Mouse (Mus musculus) effector memory CD4-positive, alpha-beta T cell, adult 7 months (primary cell): Measurements from ENCODE around the gene Senp2. TPM values are rescaled to one million over a fixed set of nuclear protein-coding genes. Genes with fewer than 3 reads are reported as not detected.

Experiments
- polyA plus RNA-seq: library from polyadenylated mRNA; unstranded; fragments of 100-300 nt; shearing (Covaris generic); gene quantifications from one replicate; pipeline ENCODE4 v1.2.1, GENCODE M21; 2017

Gene Senp2
- 88.8 TPM for polyA plus RNA-seq

GRCm38 (mm10) chr16:22009099-22009584, at the start of gene Senp2:
TSS of gene Senp2 (plus strand) at chr16:22009484.

GRCm38 (mm10) chr16:21995304-21995703, 14.0 kb upstream of the Senp2 start, which contains the start of gene Liph:
TSS of gene Liph (minus strand) at chr16:21995663.

Other genes starting within 250 kb of the Senp2 start
- gene Ehhadh, start 221.7 kb upstream of the Senp2 start, polyA plus RNA-seq, result 9.0 TPM
- gene Map3k13, start 215.1 kb upstream of the Senp2 start, polyA plus RNA-seq, result 0.24 TPM
- gene Tmem41a, start 61.9 kb upstream of the Senp2 start, polyA plus RNA-seq, result 8.8 TPM
- gene Liph, start 13.8 kb upstream of the Senp2 start, polyA plus RNA-seq, result not detected
- gene Igf2bp2, start 153.8 kb downstream of the Senp2 start, polyA plus RNA-seq, result 1.7 TPM